Mouse (Mus musculus) gonadal fat pad, adult 2 months (tissue): ENCODE measurements around the gene St14. TPM values are rescaled to one million over a fixed set of nuclear protein-coding genes. Genes with fewer than 3 reads are reported as not detected.
"Not testable (repeated sequence)": the region's sequence is repeated elsewhere in the genome, so short reads cannot be mapped to it uniquely, and the experiment has no call there.

ENCODE experiments used
- DNase-seq: peaks from one replicate; pipeline ENCODE4 v3.0.0-alpha.2; 2012; ENCODE audit warnings: low read depth
- polyA plus RNA-seq: library from polyadenylated mRNA; depleted of rRNA; stranded (reverse); fragments of >200 nt; gene quantifications from 2 replicates; pipeline ENCODE4 v1.2.3, GENCODE M21; 2012; rRNA removed

St14 gene
- polyA plus RNA-seq: 88.9 and 116 TPM in 2 replicates

- DNase-seq: no peak
Measured at GRCm38 (mm10) chr9:31131205-31131968, at the start of gene St14. Gene St14 (minus strand): TSS chr9:31131853.

GRCm38 (mm10) chr9:31177692-31178091 is 46.0 kb upstream of the St14 start:
- no peak for DNase-seq

- DNase-seq: no peak
Measured at GRCm38 (mm10) chr9:31176379-31177130, 44.9 kb upstream of the St14 start.

- DNase-seq: no peak
Measured at GRCm38 (mm10) chr9:31175978-31176377, 44.3 kb upstream of the St14 start.

- DNase-seq: no peak
Measured at GRCm38 (mm10) chr9:31175346-31175745, 43.7 kb upstream of the St14 start.

- DNase-seq: no peak
Measured at GRCm38 (mm10) chr9:31168356-31169093, 36.9 kb upstream of the St14 start.

GRCm38 (mm10) chr9:31167305-31167704 is 35.7 kb upstream of the St14 start:
- no peak for DNase-seq

- not testable (repeated sequence) for DNase-seq
Measured at GRCm38 (mm10) chr9:31165505-31165904, 33.9 kb upstream of the St14 start.

GRCm38 (mm10) chr9:31163327-31163726 is 31.7 kb upstream of the St14 start:
- DNase-seq: no peak

GRCm38 (mm10) chr9:31162911-31163310 is 31.3 kb upstream of the St14 start:
- DNase-seq: no peak

- DNase-seq: no peak
Measured at GRCm38 (mm10) chr9:31159910-31160309, 28.3 kb upstream of the St14 start.

GRCm38 (mm10) chr9:31156594-31156993 is 24.9 kb upstream of the St14 start:
- no peak for DNase-seq

GRCm38 (mm10) chr9:31151050-31151449 is 19.4 kb upstream of the St14 start:
- DNase-seq: no peak

GRCm38 (mm10) chr9:31148135-31148534 is 16.5 kb upstream of the St14 start:
- DNase-seq: no peak

- no peak for DNase-seq
Measured at GRCm38 (mm10) chr9:31145272-31145925, 13.7 kb upstream of the St14 start.

- no peak for DNase-seq
Measured at GRCm38 (mm10) chr9:31142924-31143323, 11.3 kb upstream of the St14 start.

GRCm38 (mm10) chr9:31133131-31133530 is 1.5 kb upstream of the St14 start:
- no peak for DNase-seq

GRCm38 (mm10) chr9:31130357-31131204 is 1.1 kb downstream of the St14 start:
- DNase-seq: no peak

GRCm38 (mm10) chr9:31129956-31130355 is 1.7 kb downstream of the St14 start:
- DNase-seq: no peak

GRCm38 (mm10) chr9:31127876-31128465 is 3.7 kb downstream of the St14 start:
- no peak for DNase-seq

GRCm38 (mm10) chr9:31126079-31126478 is 5.6 kb downstream of the St14 start:
- no peak for DNase-seq
